Mouse (Mus musculus) mature B cell (primary cell): ENCODE data around the gene Hadh.

ENCODE experiments used
- in situ Hi-C: fragments of 300-500 bp; cut with MboI; formaldehyde crosslinking; loops from 2 replicates; pipeline ENCODE4 v1.14.3; 2019

The Hadh gene

GRCm38 (mm10) chr3:131271157-131271556, 744 bp downstream of the Hadh start:
- in situ Hi-C loops = no loop called here

GRCm38 (mm10) chr3:131270381-131270780, 1.5 kb downstream of the Hadh start:
- in situ Hi-C loops = no loop called here

- in situ Hi-C loops = no loop called here
Measured at GRCm38 (mm10) chr3:131266366-131267050, 5.4 kb downstream of the Hadh start.

GRCm38 (mm10) chr3:131265516-131265915, 6.4 kb downstream of the Hadh start:
- in situ Hi-C loops = no loop called here

- in situ Hi-C loops = no loop called here
Measured at GRCm38 (mm10) chr3:131263766-131264486, 8.0 kb downstream of the Hadh start.

- in situ Hi-C loops = no loop called here
Measured at GRCm38 (mm10) chr3:131260418-131260817, 11.5 kb downstream of the Hadh start.

- in situ Hi-C loops = no loop called here
Measured at GRCm38 (mm10) chr3:131259392-131259965, 12.4 kb downstream of the Hadh start.

- in situ Hi-C loops = no loop called here
Measured at GRCm38 (mm10) chr3:131258921-131259320, 13.0 kb downstream of the Hadh start.

- in situ Hi-C loops = no loop called here
Measured at GRCm38 (mm10) chr3:131255399-131255981, 16.4 kb downstream of the Hadh start.

- in situ Hi-C loops = no loop called here
Measured at GRCm38 (mm10) chr3:131254991-131255390, 16.9 kb downstream of the Hadh start.

- in situ Hi-C loops = no loop called here
Measured at GRCm38 (mm10) chr3:131251601-131252000, 20.3 kb downstream of the Hadh start.

- in situ Hi-C loops = no loop called here
Measured at GRCm38 (mm10) chr3:131250978-131251377, 20.9 kb downstream of the Hadh start.

- in situ Hi-C loops = no loop called here
Measured at GRCm38 (mm10) chr3:131250283-131250682, 21.6 kb downstream of the Hadh start.

GRCm38 (mm10) chr3:131248444-131248843, 23.5 kb downstream of the Hadh start:
- in situ Hi-C loops = loop anchor here (10.0 kb wide), 1 partner anchor 494 kb away; no protein-coding TSS in a partner anchor

- in situ Hi-C loops = loop anchor here (10.0 kb wide), 1 partner anchor 493 kb away; no protein-coding TSS in a partner anchor
Measured at GRCm38 (mm10) chr3:131247851-131248250, 24.1 kb downstream of the Hadh start.

GRCm38 (mm10) chr3:131247447-131247846, 24.5 kb downstream of the Hadh start:
- in situ Hi-C loops = loop anchor here (10.0 kb wide), 1 partner anchor 493 kb away; no protein-coding TSS in a partner anchor

- in situ Hi-C loops = loop anchor here (10.0 kb wide), 1 partner anchor 492 kb away; no protein-coding TSS in a partner anchor
Measured at GRCm38 (mm10) chr3:131246579-131247046, 25.3 kb downstream of the Hadh start.

- in situ Hi-C loops = loop anchor here (10.0 kb wide), 1 partner anchor 491 kb away; no protein-coding TSS in a partner anchor
Measured at GRCm38 (mm10) chr3:131245766-131246578, 25.9 kb downstream of the Hadh start.

GRCm38 (mm10) chr3:131237785-131238633, 33.9 kb downstream of the Hadh start:
- in situ Hi-C loops = loop anchor here (10.0 kb wide), 1 partner anchor 353 kb away; no protein-coding TSS in a partner anchor

GRCm38 (mm10) chr3:131237061-131237460, 34.8 kb downstream of the Hadh start:
- in situ Hi-C loops = loop anchor here (10.0 kb wide), 1 partner anchor 352 kb away; no protein-coding TSS in a partner anchor
